Mouse (Mus musculus) lung, postnatal 25 days (tissue): ENCODE results near the gene D430042O09Rik.

ENCODE experiments used
- DNase-seq: peaks from one replicate; pipeline ENCODE4 v3.0.0; 2022; ENCODE audit warnings: low spot score

Gene D430042O09Rik

DNA sequence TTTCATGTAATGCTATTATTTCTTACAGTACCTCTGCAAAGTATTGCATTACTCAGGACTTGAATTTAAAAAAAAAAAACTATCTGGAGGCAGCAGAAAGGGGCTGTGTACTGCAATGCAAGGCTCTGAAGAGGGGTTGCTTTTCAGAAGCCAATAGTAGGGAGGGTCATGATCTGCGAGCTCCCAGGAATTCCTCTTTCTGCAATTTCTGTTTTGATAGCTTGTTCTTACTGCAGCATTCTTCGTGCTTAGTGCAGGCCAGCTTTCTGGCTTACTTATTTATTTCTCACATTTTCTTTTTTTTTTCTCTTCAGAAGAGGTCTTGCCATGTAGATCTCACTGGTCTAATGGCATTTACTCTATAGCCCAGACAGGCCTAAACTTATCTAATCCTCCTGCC, 32.8 kb downstream of the D430042O09Rik start:
- no peak for DNase-seq

DNA sequence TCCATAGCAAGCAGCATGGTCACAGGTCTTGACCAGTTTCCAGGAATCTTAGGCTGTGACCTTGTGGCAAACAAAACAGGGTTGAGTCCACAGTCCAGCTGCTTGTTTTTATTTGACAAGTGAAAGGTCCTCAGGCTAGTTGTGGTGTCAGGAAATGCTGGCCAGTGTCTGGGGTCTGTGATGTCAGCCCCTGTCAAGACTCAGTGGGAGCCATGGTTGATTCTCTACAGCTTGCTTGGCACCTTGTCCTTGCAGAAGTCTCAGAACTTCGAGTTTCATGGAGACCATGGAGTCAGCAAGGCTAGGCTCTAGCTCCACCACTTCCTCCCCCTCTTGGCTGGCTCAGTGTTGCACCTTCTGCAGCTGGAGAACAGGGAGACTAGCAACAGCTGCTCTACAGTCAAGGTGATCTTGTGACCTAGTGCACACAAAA, 33.6 kb downstream of the D430042O09Rik start:
- DNase-seq = peak; percentile 67

DNA sequence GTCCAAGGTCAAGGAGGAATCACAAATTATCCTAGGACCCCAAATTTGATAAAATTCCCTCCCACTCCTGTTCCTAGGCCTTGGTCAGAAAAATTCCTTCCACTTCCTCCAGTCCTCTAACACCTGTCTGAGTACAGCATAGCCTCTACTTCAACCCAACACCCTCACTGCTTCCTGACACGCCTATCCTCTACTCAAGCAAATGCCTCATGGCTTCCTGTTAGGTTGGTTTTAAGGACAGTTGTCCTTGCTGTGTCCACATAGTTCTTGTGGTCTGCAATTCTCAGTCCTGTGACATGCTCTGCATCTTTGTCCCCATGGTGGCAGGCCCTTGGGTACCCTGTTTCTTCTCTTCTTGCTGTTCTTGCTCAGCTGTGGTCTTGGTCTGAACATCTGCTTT, 37.1 kb downstream of the D430042O09Rik start:
- DNase-seq = no peak

DNA sequence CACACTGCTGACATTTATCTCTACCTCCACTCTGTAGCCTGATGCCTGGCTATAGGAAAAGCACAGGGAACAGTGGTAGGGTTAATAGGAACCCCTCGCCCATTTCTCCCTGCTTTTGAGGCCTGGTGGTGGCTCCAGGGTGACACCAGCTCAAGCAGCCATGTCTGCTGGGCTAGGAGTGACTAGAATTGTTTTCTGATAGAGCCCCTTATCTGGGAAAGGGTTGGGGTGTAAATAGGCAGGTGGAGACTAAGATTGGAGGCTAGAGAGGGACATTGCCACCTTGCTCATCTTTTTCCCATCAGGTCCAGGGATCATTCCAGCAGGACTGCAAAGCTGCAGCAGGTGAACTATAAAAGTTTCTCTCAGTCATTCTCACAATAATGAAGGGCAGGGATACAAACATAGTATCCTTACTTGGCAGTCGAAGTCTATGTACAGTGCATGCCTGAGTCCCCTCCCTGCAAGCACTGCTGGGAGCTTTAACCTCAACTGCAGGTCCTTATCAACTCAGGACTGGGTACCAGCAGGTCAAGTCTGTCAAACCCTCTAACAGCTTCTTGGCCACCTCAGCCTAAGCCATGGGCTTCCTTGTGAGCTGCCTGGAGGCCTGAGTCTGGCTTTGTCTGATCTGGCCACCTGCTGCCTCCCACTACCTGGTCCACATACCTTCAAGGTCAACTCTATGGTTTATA, 39.1 kb downstream of the D430042O09Rik start:
- DNase-seq = no peak

DNA sequence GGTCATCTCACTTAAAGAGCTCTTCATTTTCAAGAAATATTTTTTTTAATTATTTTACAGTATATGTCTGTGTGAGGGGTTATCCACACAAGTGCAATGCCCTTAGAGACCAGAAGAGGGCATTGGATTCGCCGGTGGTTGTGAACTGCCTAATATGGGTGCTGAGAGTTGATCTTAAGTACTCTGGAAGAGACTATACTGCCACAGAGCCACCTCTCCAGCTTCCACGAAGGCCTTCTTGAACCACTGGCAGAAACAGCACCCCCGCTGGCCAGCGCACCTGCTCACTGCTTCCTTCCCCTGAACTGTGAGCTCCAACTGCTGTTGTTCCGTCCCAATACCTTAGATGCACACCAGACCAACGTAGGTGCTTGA, 39.6 kb downstream of the D430042O09Rik start:
- no peak for DNase-seq

DNA sequence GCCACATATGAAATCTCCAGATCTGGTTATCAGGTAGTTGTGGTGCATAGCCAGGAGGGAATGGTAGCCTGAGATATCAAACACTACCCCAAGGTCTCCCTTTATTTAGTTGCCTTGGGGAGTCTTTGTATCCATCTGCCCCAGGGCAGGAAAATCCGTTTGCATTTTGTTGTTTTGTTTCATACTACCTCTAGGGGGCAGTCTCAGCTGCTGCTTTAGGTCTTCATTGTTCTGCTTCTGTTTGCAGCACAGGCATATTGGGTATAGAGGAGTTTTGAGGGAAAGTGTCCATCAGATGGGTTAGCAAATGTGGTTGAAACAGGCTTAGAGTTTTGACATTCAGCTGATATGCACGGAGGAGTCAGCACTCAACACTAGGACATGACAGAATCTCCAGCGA, 40.5 kb downstream of the D430042O09Rik start:
- peak; percentile 29 for DNase-seq

DNA sequence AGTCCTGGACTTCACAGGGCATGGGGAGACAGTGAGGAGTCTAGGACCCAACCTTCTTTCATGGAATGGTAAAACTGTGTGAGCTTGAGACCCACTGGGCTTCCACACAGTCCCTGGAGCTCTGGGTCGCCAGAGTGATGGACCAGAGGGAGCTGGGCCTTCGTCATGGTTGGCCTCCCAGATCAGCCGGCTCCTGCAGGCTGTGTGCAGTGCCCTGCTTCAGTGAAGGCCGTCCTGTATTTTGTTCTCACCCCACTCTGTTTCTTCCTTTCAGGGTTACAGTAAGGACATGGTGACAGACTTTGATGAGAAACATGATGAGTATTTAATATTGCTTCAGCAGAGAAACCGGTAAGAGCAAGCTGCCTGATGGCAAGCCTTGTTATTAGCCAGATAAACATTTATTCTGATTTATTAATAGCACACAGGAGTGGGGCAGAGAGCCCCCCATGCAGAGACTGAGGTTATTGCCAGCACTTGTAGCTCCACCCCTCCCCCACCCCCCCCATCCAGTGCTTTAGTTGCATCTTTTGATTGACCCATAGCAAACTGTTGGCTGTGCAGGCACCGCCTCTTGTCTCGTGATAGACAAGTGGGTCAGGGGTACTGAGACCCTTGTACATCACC, 45.1 kb downstream of the D430042O09Rik start:
- DNase-seq = no peak

DNA sequence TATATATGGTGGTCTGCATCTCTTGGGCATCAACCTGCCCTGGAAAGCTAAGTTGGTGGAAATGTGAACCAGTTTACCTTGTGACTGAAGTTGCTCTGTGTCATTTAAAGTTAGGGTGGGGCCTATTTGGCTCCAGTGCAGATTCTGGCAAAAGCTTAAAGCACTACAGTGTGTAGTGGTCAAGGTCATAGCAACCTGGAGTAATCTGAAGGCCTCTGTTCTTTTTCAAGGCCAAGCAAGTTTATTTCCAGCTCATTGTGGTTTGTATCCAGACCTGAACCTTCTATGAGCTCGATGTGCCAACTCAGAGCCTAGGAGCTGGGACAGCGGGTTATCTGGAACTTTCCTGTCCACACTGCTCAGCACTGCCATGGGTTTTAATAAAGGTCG, 45.6 kb downstream of the D430042O09Rik start:
- no peak for DNase-seq

DNA sequence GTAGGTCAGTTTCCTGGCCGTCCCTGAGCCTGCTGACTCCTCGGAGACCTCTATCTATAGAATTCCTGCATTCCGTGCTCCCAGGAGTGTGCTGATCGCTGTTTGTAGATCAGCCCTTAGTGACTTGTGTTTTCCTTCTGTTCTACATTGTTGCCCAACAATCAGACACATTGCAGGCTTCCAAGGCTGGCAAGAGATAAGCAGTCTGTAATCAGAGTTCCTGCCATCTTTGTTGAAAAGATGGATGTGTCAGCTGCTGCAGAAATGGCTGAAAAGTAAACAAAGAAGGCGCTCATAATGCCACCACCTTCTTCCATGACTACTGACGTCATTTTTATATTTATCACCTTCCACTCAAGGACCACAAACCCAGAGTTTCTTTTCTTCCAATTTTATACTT, 49.1 kb downstream of the D430042O09Rik start:
- no peak for DNase-seq

DNA sequence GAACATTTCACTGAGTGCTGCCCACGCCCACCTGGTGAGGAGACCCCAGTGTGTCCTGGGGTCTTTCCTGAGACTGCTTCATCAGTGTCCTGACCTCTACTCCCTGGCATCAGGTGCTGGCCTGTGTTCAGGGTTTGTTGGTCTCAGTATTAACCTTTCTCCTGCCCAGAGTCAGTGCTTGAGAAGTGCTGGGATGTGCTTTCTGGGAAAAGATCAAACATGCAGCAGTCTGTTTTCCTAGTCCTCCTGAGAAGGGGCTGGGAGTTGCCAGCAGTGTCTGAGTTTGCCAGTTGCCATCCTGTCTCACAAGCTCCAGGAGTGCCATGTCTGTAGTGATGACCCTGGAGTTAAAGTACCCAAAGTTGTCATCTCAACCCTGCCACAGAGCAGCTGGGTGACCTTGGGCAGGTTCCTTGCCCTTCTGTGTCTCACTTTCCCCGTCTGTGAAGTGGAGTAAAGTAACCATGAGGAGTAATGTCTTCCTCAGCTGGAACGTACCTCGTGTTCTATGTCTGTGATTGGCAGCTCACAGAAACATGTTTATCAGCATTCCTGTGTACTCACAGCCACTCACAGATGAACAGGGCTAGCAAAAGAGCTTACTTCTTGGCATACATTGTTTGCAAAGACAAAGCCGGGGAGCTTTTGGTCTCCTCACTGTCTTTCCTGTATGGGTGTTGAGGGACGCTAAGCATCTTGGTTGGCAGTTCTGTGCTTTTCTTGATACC, 50.4 kb downstream of the D430042O09Rik start:
- DNase-seq = peak; percentile 40

DNA sequence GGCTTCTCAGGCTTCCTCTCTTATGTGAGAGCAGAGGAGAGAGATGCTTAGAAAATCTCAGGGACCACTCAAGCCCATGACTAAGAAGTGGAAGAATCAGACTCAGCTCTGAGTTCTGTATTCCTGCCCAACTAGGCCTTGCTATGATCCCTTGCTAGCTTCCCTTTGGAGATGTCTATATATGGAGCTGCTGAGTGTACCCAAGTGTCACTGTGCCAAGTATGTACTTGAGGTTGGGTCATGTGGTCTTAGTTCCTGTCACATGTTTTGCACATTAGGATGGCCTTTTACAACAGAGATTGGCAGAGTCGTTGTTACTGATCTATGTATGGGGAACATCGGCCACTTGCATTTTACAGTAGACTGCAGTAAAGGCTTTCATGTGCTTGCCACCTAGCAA, 54.6 kb downstream of the D430042O09Rik start:
- DNase-seq = peak; percentile 48

DNA sequence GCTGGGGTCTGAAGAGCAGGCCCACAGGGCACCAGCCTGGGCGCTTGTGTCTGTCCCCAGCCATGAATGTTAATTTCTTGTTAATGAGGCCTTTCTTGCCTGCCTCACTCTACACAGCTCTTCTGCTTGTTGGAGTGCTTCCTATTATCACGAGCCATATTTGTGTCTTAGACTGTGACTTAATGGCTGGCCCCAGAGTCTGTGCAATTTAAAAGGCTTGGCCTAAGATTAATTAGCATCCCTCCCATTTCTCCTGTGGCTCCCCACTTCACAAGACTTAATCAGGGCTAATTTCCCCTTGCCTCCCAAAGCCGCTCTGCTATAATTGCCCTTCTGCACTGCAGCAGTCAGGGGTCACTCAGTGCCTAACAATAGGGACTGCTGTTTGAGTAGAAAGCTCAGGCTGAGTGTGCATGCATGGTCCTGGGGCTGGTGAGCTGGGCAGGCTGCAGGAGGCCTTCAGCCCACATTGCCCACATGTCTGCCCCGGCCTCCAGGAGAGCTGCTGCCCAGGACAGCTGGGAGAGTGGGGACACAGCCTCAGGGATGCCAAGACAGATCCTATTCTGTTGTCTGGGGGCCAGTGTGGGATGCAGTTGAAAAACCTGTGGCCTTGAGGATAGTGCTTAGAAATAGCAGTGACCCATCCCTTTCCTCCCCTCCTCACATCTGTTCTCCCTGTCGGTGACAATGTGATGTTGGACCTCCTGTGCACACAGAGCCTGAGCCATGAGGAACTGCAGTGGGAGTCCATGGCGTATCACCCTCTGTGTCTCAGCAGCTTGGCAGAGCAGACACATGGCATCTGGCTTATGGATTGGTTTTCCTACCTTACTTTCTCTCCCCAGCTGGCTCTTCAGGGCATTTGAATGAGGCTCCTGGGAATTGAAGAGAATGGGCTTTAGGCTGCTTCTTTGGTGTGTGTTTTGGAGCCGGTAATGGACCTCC, 55.5 kb downstream of the D430042O09Rik start:
- no peak for DNase-seq

DNA sequence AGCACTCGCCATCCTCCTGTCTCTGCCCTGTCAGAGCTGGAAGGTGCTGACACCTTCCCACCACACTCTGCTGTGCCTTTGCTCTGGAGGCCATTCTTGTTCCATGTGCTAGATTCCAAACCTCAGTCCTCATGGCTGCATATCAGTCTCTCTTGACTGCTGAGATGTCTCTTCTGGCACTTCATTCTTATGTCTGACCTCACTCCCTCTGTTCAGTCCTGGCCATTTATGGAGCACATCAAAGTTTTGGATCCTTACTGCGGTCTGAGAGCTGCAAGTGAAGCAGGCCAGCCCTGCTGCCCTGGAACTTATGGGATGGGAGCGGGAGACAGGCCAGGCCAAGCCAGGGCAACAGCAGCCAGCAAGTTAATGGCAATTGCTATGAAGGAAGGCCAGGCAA, 56.7 kb downstream of the D430042O09Rik start:
- peak; percentile 35 for DNase-seq

DNA sequence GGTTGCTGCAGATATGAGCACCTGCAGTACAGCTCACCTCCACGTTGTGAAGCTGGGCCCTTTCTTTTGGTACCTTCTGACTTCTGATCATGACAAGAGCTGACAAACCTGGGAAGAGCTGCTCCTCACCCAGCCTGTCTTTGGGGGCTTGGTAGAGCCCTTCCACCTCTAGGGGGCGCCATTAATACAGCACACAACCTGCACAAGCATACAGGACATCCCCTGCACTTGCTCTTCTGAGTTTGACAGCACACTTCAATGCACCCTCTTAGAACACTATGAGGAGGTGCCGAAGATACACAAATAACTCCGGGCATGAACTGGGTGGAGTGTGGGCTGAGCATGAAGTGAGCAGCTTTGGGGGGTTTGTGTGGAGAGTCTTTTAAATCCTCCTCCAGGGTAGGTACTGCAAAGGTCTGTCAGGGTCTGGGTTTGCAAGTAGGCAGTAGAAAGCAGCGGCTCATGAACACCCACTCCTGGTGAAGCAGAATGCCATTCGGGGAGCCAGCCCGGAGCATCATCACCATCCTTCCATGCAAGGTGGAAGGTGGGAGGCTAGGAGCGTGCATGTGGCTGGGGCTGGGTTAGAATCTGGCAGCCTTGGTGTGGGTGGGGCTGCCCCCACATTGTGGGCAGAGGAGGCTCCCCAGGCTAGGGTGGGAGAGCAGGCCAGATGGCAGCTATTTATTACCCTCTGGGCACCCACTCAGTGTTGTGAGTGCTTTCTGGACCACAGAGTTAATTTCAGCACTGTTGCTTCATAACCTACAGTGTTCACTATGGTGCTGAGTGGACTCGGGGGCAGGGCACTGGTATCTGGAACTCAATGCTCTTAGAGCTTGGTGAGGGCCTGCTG, 59.5 kb downstream of the D430042O09Rik start:
- peak; percentile 32 for DNase-seq

DNA sequence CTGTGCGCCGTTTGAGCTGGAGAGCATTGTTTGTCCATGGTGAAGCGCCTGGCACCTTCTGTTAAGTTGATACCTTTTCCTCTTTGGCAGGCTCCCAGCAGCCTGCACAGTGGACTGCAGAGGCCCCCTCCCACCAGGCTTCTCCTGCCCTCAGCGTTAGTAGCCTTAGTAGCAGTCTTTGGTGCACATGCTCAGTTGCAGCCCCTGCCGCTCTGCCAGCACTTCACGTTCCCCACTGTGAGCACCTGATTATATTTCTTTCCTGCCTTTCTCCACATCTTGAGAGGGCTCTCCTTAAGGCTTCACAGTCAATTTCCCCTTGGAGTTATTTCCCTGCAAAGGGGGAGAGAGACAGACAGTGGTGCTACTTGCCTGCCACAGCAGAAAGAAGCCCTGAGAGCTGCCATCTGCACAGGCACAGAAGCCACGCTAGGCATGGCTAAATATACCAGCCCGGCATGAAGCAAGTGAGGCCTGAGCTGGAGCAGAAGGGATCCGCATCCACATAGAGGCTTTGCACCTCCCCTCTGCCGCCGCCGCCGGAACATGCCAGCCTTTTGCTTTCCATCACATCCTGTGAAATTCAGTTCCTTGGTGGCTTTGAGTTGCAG, 65.4 kb downstream of the D430042O09Rik start:
- peak; percentile 64 for DNase-seq

DNA sequence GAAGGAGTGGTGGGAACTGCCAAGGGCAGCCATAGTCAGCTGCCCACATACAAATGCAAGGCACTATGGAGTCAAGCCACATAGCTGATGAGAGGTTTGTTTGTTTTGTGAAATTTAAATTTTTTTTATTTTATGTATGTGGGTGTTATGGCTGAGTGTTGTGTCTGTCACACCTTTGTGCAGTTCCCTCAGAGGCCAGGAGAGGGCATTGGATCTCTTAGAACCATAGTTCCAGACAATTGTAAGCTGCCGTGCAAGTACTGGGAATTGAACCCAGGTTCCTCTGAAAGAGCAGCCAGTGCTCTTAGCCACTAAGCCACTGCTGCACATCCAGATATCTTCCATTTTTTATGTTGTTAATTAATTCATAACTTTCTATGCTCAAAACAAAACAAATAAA, 75.5 kb downstream of the D430042O09Rik start:
- DNase-seq = no peak

DNA sequence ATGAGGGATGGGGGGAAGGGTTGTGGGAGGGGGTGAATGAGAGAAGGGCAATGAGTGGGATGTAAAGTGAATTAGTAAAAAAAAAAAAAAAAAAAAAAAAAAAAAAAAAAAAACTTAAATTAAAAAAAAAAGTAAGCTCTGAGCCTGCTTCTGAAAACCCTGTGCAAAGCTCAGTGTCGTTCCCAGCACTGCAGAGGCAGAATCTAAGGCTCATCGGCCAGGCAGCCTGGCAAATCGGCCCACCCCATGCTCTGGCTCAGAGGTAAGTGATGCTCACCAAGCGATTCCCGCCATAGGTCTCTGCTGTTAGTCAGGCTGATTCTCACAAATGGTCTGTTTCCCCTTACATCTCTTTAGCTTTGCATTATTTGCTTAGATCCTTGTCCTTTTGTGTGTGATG, 78.4 kb downstream of the D430042O09Rik start:
- DNase-seq = no peak

DNA sequence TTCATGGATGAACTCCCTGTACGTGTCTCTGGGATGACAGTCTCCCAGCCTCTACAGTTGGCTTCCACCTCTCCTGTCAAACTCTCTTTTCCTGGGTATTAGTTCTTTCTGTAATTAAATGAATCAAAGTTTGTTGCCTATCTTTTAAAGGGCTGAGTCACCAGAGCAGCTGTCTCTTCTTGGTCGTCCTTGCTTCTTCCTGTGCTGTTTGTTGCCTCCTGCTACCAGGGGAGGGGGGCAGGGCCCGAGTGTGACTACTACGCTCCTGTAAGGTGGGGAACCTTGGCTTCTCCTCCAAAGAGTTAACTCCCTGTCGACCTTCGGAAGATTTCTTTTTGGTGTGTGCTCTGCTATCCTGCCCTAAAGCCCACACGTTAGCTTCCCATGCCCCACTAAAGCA, 79.4 kb downstream of the D430042O09Rik start:
- no peak for DNase-seq

DNA sequence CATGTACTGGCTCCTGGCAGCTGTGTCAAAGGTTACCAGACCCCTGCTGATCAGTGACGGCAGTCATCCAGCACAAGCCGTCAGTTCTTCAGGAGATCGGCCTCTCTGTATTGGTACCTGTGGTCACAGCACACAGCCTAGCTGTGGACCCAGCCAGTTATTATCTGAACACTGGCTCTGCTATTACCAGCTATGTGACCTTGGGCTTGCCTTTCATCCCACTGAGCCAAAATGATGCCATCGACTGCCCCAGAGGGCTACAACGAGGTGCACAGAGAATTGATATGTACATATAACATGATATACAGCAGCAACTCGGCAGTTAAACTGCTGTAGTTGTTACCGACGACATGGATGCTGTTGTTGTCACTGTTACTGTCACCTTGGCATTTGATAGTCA, 82.4 kb downstream of the D430042O09Rik start:
- DNase-seq = no peak

DNA sequence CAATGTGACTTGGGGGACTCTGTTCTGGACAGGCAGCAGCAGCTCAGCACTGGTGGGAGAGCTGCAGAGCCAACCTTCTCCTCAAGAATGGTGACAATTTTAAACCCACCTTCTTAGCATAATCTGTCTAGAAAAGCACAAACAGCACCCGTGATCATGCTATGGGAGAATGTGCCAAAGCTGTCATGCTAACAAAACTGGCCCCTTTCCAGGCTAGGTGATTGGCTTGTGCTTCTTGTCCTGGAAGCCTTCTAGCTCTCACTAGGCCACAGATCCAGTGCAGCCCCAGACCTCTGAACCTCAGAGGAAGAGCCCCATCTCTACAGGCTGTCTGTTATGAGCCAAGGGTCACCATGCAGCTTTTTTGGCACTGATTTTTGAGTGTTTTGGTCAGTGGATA, 98.9 kb downstream of the D430042O09Rik start:
- no peak for DNase-seq

DNA sequence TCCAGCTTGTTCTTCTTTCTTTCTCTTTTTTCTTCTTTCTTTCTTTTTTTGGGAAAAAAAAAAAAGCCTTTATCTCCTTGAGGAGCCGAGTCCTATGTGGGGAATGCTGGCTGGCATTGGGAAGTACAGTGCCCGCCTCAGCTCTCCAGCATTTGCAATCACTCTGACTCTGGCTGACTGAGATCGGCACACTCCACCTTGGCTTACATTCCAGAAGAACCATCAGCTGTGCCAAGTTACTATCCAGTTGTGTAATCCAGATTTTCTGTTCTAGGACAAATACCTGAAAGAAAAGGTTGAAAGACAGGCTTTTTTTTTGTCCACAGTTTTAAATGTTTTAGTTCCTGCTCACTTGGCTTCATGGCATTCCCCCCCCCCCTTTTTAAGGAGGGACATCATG, 100.5 kb downstream of the D430042O09Rik start:
- peak; percentile 32 for DNase-seq
